Mouse (Mus musculus): ENCODE results near the gene Top2b. TPM values are rescaled to one million over a fixed set of nuclear protein-coding genes. Genes with fewer than 3 reads are reported as not detected.

Gene Top2b
- polyA plus RNA-seq (2015; fragmentation: Illumina TruSeq; extraction: RNeasy Lipid Tissue Mini Kit (QIAGEN cat#74804); ENCODE audit: insufficient read depth, low read depth, low replicate concordance) = 8.9 TPM

DNA sequence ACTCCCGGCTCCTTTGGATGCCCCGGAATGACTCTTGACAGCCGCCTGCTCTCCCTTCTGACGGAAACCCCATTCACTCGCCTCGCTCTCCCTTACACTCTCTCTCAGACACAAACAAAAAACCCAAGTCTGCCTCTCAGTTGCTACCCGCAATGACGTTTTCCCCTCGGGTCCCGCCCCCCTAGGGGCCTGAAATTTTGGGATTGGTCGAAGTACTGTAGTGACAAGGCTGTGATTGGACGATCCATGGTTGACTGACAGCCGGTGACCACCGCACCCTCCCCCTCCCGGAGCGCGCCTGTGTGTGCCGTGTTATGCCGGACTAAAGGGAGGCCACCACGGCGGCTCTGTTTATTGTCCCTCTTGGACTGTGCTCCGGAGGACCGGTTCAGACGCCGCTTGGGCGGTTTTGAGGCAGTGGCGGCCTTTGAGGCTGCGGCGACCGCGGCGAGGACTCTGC, at the start of gene Top2b:
Top2b (plus strand) TSS at position 302 of the 460 bp plus-strand sequence.

Other genes starting within 250 kb of the Top2b start
- gene Ngly1, start 115.9 kb upstream of the Top2b start, polyA plus RNA-seq (2015; fragmentation: Illumina TruSeq; extraction: RNeasy Lipid Tissue Mini Kit (QIAGEN cat#74804); ENCODE audit: insufficient read depth, low read depth, low replicate concordance) = 7.7 TPM
- gene Oxsm, start 115.4 kb upstream of the Top2b start, polyA plus RNA-seq (2015; fragmentation: Illumina TruSeq; extraction: RNeasy Lipid Tissue Mini Kit (QIAGEN cat#74804); ENCODE audit: insufficient read depth, low read depth, low replicate concordance) = 1.3 TPM

Data from pancreas, adult 10 weeks (tissue).